Mouse (Mus musculus) olfactory bulb, adult 2 months (tissue): ENCODE measurements around the gene Ddo.

Experiments
- CTCF ChIP-seq: fragments of 200-500 bp; IDR thresholded peaks from 2 replicates; pipeline ENCODE4 v1.5.1; 2012; ENCODE audit warnings: low read depth, mild to moderate bottlenecking, low read length, moderate library complexity; ENCODE audit not compliant: insufficient read depth
- POLR2A ChIP-seq: fragments of 200-500 bp; IDR thresholded peaks from 2 replicates; pipeline ENCODE4 v1.6.1; 2012; ENCODE audit warnings: mild to moderate bottlenecking, low read depth, low read length, moderate library complexity; ENCODE audit not compliant: insufficient read depth

- TF ChIP-seq CTCF (no peak), POLR2A (no peak)
Observed at GRCm38 (mm10) chr10:40630961-40631360, 1.1 kb downstream of the Ddo start.
